Mouse (Mus musculus) embryonic facial prominence, embryonic 12.5 days (tissue): ENCODE data around the gene Slc28a1. TPM values are rescaled to one million over a fixed set of nuclear protein-coding genes. Genes with fewer than 3 reads are reported as not detected.
A peak's percentile ranks its signal among the peaks of the same experiment; 100 is the strongest.
"Not testable (repeated sequence)": the region's sequence is repeated elsewhere in the genome, so short reads cannot be mapped to it uniquely, and the experiment has no call there.

Experiments
- ATAC-seq: fragments of 200-750 bp; cut with Nextera tagmentation; 2 replicates; pipeline ENCODE4 v1.8.0; 2017; ENCODE audit not compliant: insufficient number of reproducible peaks, insufficient read depth, low FRiP score, low TSS enrichment
- H3K27ac ChIP-seq: fragments of 300-500 bp; sonication (generic); 2 replicates; pipeline ENCODE4 v1.5.1; 2016; ENCODE audit warnings: mild to moderate bottlenecking
- H3K27me3 ChIP-seq: fragments of 300-500 bp; sonication (generic); 2 replicates; pipeline ENCODE4 v1.6.1; 2016; ENCODE audit warnings: mild to moderate bottlenecking, moderate library complexity
- H3K36me3 ChIP-seq: fragments of 300-500 bp; sonication (generic); 2 replicates; pipeline ENCODE4 v1.6.1; 2016; ENCODE audit warnings: mild to moderate bottlenecking
- H3K4me1 ChIP-seq: fragments of 300-500 bp; sonication (generic); 2 replicates; pipeline ENCODE4 v1.6.1; 2016
- H3K4me2 ChIP-seq: fragments of 300-500 bp; sonication (generic); replicated peaks from 2 replicates; pipeline ENCODE4 v1.6.1; 2016; ENCODE audit warnings: mild to moderate bottlenecking, moderate library complexity
- H3K4me3 ChIP-seq: fragments of 300-500 bp; sonication (generic); 2 replicates; pipeline ENCODE4 v1.5.1; 2016; ENCODE audit warnings: mild to moderate bottlenecking
- H3K9ac ChIP-seq: fragments of 300-500 bp; sonication (generic); 2 replicates; pipeline ENCODE4 v1.6.1; 2016; ENCODE audit warnings: mild to moderate bottlenecking, moderate library complexity
- H3K9me3 ChIP-seq: fragments of 300-500 bp; sonication (generic); 2 replicates; pipeline ENCODE4 v1.6.1; 2016; ENCODE audit warnings: mild to moderate bottlenecking, moderate library complexity
- WGBS: fragments of 180-500 bp; shearing (Covaris S2); methylation state at CpG from one replicate; pipeline ENCODE4 v1.1.7; 2016; 5-methylcytosine and 5-hydroxymethylcytosine counted together
- polyA plus RNA-seq: library from polyadenylated mRNA; unstranded; fragments of >200 nt; fragmentation: Nextera tagmentation; extraction: Ambion mirVana; gene quantifications from 2 replicates; pipeline ENCODE4 v1.2.1, GENCODE M21; 2016

The Slc28a1 gene
- polyA plus RNA-seq, 1 experiment from 2014 or later = not detected

GRCm38 (mm10) chr7:81125215-81126175 lies 10.9 kb downstream of the Slc28a1 start:
- no peak overlapping the region for H3K4me3 ChIP-seq
- ATAC-seq = no peak

GRCm38 (mm10) chr7:81131864-81132263 lies 17.3 kb downstream of the Slc28a1 start:
- no peak overlapping the region for H3K9ac ChIP-seq
- no peak overlapping the region for H3K27ac ChIP-seq
- H3K9me3 ChIP-seq = no peaks in the 10 kb centered on the region
- H3K4me2 ChIP-seq = no peak overlapping the region
- no peaks in the 10 kb centered on the region for H3K36me3 ChIP-seq
- no peak for ATAC-seq
- no peaks in the 10 kb centered on the region for H3K27me3 ChIP-seq
- peaks cover 8% of the 10 kb centered on the region for H3K4me1 ChIP-seq
- no peak overlapping the region for H3K4me3 ChIP-seq
- WGBS = 43% methylated on average over 7 of the region's 7 CpGs

More at GRCm38 (mm10) chr7:81125215-81126175, 10.9 kb downstream of the Slc28a1 start:
- 60% methylated on average over 10 of the region's 10 CpGs for WGBS
- Histone ChIP-seq H3K4me2 (no peak overlapping the region), H3K4me1 (peaks cover 16% of the 10 kb centered on the region; the same call in 1 of the 2 replicates), H3K9ac (no peak overlapping the region), H3K27ac (no peak overlapping the region), H3K36me3 (no peaks in the 10 kb centered on the region), H3K27me3 (no peaks in the 10 kb centered on the region), H3K9me3 (no peaks in the 10 kb centered on the region)

- Histone ChIP-seq H3K9ac (no peak overlapping the region), H3K27me3 (no peaks in the 10 kb centered on the region), H3K27ac (no peak overlapping the region), H3K36me3 (no peaks in the 10 kb centered on the region), H3K4me3 (no peak overlapping the region), H3K4me2 (no peak overlapping the region), H3K9me3 (no peaks in the 10 kb centered on the region), H3K4me1 (peaks cover 8% of the 10 kb centered on the region)
- ATAC-seq = no peak
- 12% methylated on average over 2 of the region's 2 CpGs for WGBS
These were observed 18.3 kb downstream of the Slc28a1 start for GRCm38 (mm10) chr7:81132851-81133279.

GRCm38 (mm10) chr7:81133416-81133815 lies 18.8 kb downstream of the Slc28a1 start:
- H3K4me3 ChIP-seq = no peak overlapping the region
- no peaks in the 10 kb centered on the region for H3K9me3 ChIP-seq
- H3K36me3 ChIP-seq = no peaks in the 10 kb centered on the region
- WGBS = 58% methylated on average over 6 of the region's 6 CpGs
- no peak for ATAC-seq
- H3K4me2 ChIP-seq = no peak overlapping the region
- H3K9ac ChIP-seq = no peak overlapping the region
- no peak overlapping the region for H3K27ac ChIP-seq
- no peaks in the 10 kb centered on the region for H3K27me3 ChIP-seq
- peaks cover 8% of the 10 kb centered on the region for H3K4me1 ChIP-seq

- H3K4me1 ChIP-seq = peaks cover 8% of the 10 kb centered on the region
- no peaks in the 10 kb centered on the region for H3K36me3 ChIP-seq
- ATAC-seq = no peak
- peak overlapping the region; percentile 68 for H3K27ac ChIP-seq
- peak overlapping the region; percentile 42; the same call in 1 of the 2 replicates for H3K4me2 ChIP-seq
- 55% methylated on average over 2 of the region's 2 CpGs for WGBS
- H3K4me3 ChIP-seq = no peak overlapping the region
- H3K9me3 ChIP-seq = no peaks in the 10 kb centered on the region
- no peaks in the 10 kb centered on the region for H3K27me3 ChIP-seq
- H3K9ac ChIP-seq = no peak overlapping the region
These were observed 19.3 kb downstream of the Slc28a1 start for GRCm38 (mm10) chr7:81133941-81134340.

GRCm38 (mm10) chr7:81134614-81135067 lies 20.0 kb downstream of the Slc28a1 start:
- Histone ChIP-seq H3K4me1 (peaks cover 8% of the 10 kb centered on the region), H3K27me3 (no peaks in the 10 kb centered on the region), H3K36me3 (no peaks in the 10 kb centered on the region), H3K4me3 (peak overlapping the region; percentile 12; the same call in 1 of the 2 replicates), H3K9ac (no peak overlapping the region), H3K27ac (peak overlapping the region; percentile 68), H3K9me3 (no peaks in the 10 kb centered on the region), H3K4me2 (peak overlapping the region; percentile 42)
- WGBS = 15% methylated on average over 9 of the region's 9 CpGs
- peak; percentile 85 for ATAC-seq

GRCm38 (mm10) chr7:81137292-81137691 lies 22.7 kb downstream of the Slc28a1 start:
- Histone ChIP-seq H3K9me3 (no peaks in the 10 kb centered on the region), H3K4me2 (no peak overlapping the region), H3K36me3 (no peaks in the 10 kb centered on the region), H3K4me1 (peaks cover 8% of the 10 kb centered on the region), H3K4me3 (no peak overlapping the region), H3K27me3 (no peaks in the 10 kb centered on the region), H3K27ac (no peak overlapping the region), H3K9ac (no peak overlapping the region)
- no peak for ATAC-seq
- 87% methylated on average over 5 of the region's 5 CpGs for WGBS

GRCm38 (mm10) chr7:81139100-81139499 lies 24.5 kb downstream of the Slc28a1 start:
- Histone ChIP-seq H3K4me3 (no peak overlapping the region), H3K9ac (no peak overlapping the region), H3K4me1 (peaks cover 8% of the 10 kb centered on the region), H3K36me3 (no peaks in the 10 kb centered on the region), H3K4me2 (no peak overlapping the region), H3K27ac (no peak overlapping the region), H3K27me3 (no peaks in the 10 kb centered on the region), H3K9me3 (no peaks in the 10 kb centered on the region)
- 92% methylated on average over 7 of the region's 7 CpGs for WGBS
- no peak for ATAC-seq

- H3K9ac ChIP-seq = no peak overlapping the region
- 85% methylated on average over 5 of the region's 5 CpGs for WGBS
- no peak for ATAC-seq
- H3K9me3 ChIP-seq = no peaks in the 10 kb centered on the region
- H3K36me3 ChIP-seq = no peaks in the 10 kb centered on the region
- H3K27me3 ChIP-seq = no peaks in the 10 kb centered on the region
- no peak overlapping the region for H3K27ac ChIP-seq
- H3K4me1 ChIP-seq = 0 out of 2 replicates have a peak, but pooled peaks cover 4% of the 10 kb centered on the region
- H3K4me3 ChIP-seq = no peak overlapping the region
- no peak overlapping the region for H3K4me2 ChIP-seq
These were observed 25.2 kb downstream of the Slc28a1 start for GRCm38 (mm10) chr7:81139671-81140404.

GRCm38 (mm10) chr7:81141541-81141940 lies 26.9 kb downstream of the Slc28a1 start:
- WGBS = 63% methylated on average over 1 of the region's 1 CpGs
- ATAC-seq = no peak
- Histone ChIP-seq H3K4me2 (no peak overlapping the region), H3K4me3 (no peak overlapping the region), H3K9ac (no peak overlapping the region), H3K4me1 (no peaks in the 10 kb centered on the region), H3K27me3 (no peaks in the 10 kb centered on the region), H3K27ac (no peak overlapping the region), H3K36me3 (no peaks in the 10 kb centered on the region), H3K9me3 (no peaks in the 10 kb centered on the region)

GRCm38 (mm10) chr7:81143056-81143455 lies 28.5 kb downstream of the Slc28a1 start:
- not testable (repeated sequence) for H3K9me3 ChIP-seq, H3K4me2 ChIP-seq, H3K9ac ChIP-seq, H3K36me3 ChIP-seq, H3K27me3 ChIP-seq, H3K4me1 ChIP-seq, H3K4me3 ChIP-seq, H3K27ac ChIP-seq, ATAC-seq
- WGBS = 72% methylated on average over 4 of the region's 4 CpGs
